Mouse (Mus musculus): Measurements from ENCODE around the gene Tmem106a.

DNA sequence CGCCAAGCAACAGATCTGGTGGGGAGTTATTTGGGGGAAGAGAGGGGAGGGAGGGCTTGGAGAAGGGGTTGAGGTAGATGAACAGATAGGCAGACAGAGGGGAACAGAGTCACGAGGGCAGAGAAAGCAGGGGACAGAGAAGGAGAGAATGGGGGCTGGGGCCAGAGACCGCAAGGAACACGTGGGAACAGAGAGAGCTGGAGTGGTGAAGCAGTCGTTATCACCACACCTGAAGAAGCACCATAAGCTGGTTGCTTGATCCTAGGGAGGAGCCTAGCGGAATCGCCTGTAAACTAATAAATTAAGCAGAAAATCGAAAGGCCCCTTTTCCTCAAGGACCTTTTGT is 44.6 kb downstream of the Tmem106a start:
- no peak for TF ChIP-seq HCFC1 (IDR thresholded peaks at IDR 0.05; ENCODE audit: borderline replicate concordance, insufficient read depth, low read length)
- no peak for TF ChIP-seq ZNF384 (IDR thresholded peaks at IDR 0.05; ENCODE audit: low read depth, low read length)

Data from ES-E14 (cell line).